Mouse (Mus musculus): ENCODE measurements around the gene Pex16. TPM values are rescaled to one million over a fixed set of nuclear protein-coding genes. Genes with fewer than 3 reads are reported as not detected.
A peak's percentile ranks its signal among the peaks of the same experiment; 100 is the strongest.

The Pex16 gene
- polyA plus RNA-seq, 1 experiment from 2014 or later: 42.0 TPM

GRCm38 (mm10) chr2:92364086-92364485, 10.4 kb upstream of the Pex16 start:
- Histone ChIP-seq H3K9ac (replicated peaks; ENCODE audit: low read depth, low read length) (no peak overlapping the region), H3K27ac (ENCODE audit: low read length) (no peak overlapping the region), H3K4me2 (ENCODE audit: low read length) (no peak overlapping the region), H3K4me1 (replicated peaks; ENCODE audit: control insufficient read depth, insufficient read depth, low read length) (peaks cover 10% of the 10 kb centered on the region; the same call in 1 of the 2 replicates), H3K4me3 (replicated peaks; ENCODE audit: low read length) (no peak overlapping the region), H3K9me3 (ENCODE audit: control insufficient read depth, low read length) (no peaks in the 10 kb centered on the region), H3K27me3 (replicated peaks; ENCODE audit: control insufficient read depth, insufficient read depth, low read length) (no peaks in the 10 kb centered on the region), H3K36me3 (ENCODE audit: control insufficient read depth, insufficient read depth) (peaks cover 8% of the 10 kb centered on the region; the same call in 1 of the 2 replicates)
- WGBS: 93% methylated on average over 4 of the region's 4 CpGs
- no peak for ATAC-seq

GRCm38 (mm10) chr2:92365568-92365967, 8.9 kb upstream of the Pex16 start:
- Histone ChIP-seq H3K4me3 (replicated peaks; ENCODE audit: low read length) (no peak overlapping the region), H3K9ac (replicated peaks; ENCODE audit: low read depth, low read length) (no peak overlapping the region), H3K4me1 (replicated peaks; ENCODE audit: control insufficient read depth, insufficient read depth, low read length) (peaks cover 9% of the 10 kb centered on the region), H3K4me2 (ENCODE audit: low read length) (no peak overlapping the region), H3K27me3 (replicated peaks; ENCODE audit: control insufficient read depth, insufficient read depth, low read length) (peaks cover 8% of the 10 kb centered on the region), H3K9me3 (ENCODE audit: control insufficient read depth, low read length) (no peaks in the 10 kb centered on the region), H3K36me3 (ENCODE audit: control insufficient read depth, insufficient read depth) (peaks cover 8% of the 10 kb centered on the region; the same call in 1 of the 2 replicates), H3K27ac (ENCODE audit: low read length) (no peak overlapping the region)
- ATAC-seq: no peak
- WGBS: 91% methylated on average over 10 of the region's 10 CpGs

GRCm38 (mm10) chr2:92367383-92368029, 7.0 kb upstream of the Pex16 start:
- Histone ChIP-seq H3K27me3 (replicated peaks; ENCODE audit: control insufficient read depth, insufficient read depth, low read length) (peaks cover 15% of the 10 kb centered on the region), H3K4me1 (replicated peaks; ENCODE audit: control insufficient read depth, insufficient read depth, low read length) (peaks cover 23% of the 10 kb centered on the region), H3K9me3 (ENCODE audit: control insufficient read depth, low read length) (no peaks in the 10 kb centered on the region), H3K36me3 (ENCODE audit: control insufficient read depth, insufficient read depth) (peaks cover 8% of the 10 kb centered on the region; the same call in 1 of the 2 replicates), H3K9ac (replicated peaks; ENCODE audit: low read depth, low read length) (no peak overlapping the region), H3K4me2 (ENCODE audit: low read length) (no peak overlapping the region), H3K4me3 (replicated peaks; ENCODE audit: low read length) (no peak overlapping the region), H3K27ac (ENCODE audit: low read length) (no peak overlapping the region)
- 46% methylated on average over 20 of the region's 20 CpGs for WGBS
- ATAC-seq: no peak

GRCm38 (mm10) chr2:92370375-92370774, 4.1 kb upstream of the Pex16 start:
- WGBS: 11% methylated on average over 19 of the region's 19 CpGs
- no peak for ATAC-seq
- peak overlapping the region; percentile 47 for H3K4me2 ChIP-seq (ENCODE audit: low read length)
- H3K27me3 ChIP-seq (replicated peaks; ENCODE audit: control insufficient read depth, insufficient read depth, low read length): peaks cover 15% of the 10 kb centered on the region
- H3K4me1 ChIP-seq (replicated peaks; ENCODE audit: control insufficient read depth, insufficient read depth, low read length): peaks cover 36% of the 10 kb centered on the region
- H3K4me3 ChIP-seq (replicated peaks; ENCODE audit: low read length): peak overlapping the region; percentile 25
- no peaks in the 10 kb centered on the region; the same call in 1 of the 2 replicates for H3K36me3 ChIP-seq (ENCODE audit: control insufficient read depth, insufficient read depth)
- H3K9ac ChIP-seq (replicated peaks; ENCODE audit: low read depth, low read length): peak overlapping the region; percentile 48
- no peaks in the 10 kb centered on the region for H3K9me3 ChIP-seq (ENCODE audit: control insufficient read depth, low read length)
- no peak overlapping the region for H3K27ac ChIP-seq (ENCODE audit: low read length)

GRCm38 (mm10) chr2:92370821-92371805, 3.4 kb upstream of the Pex16 start:
- no peak for ATAC-seq
- H3K4me3 ChIP-seq (replicated peaks; ENCODE audit: low read length): peak overlapping the region; percentile 25
- H3K27me3 ChIP-seq (replicated peaks; ENCODE audit: control insufficient read depth, insufficient read depth, low read length): peaks cover 15% of the 10 kb centered on the region
- H3K4me2 ChIP-seq (ENCODE audit: low read length): peak overlapping the region; percentile 47
- H3K9ac ChIP-seq (replicated peaks; ENCODE audit: low read depth, low read length): peak overlapping the region; percentile 48
- 2% methylated on average over 44 of the region's 45 CpGs for WGBS
- H3K36me3 ChIP-seq (ENCODE audit: control insufficient read depth, insufficient read depth): no peaks in the 10 kb centered on the region
- no peak overlapping the region for H3K27ac ChIP-seq (ENCODE audit: low read length)
- peaks cover 40% of the 10 kb centered on the region for H3K4me1 ChIP-seq (replicated peaks; ENCODE audit: control insufficient read depth, insufficient read depth, low read length)
- no peaks in the 10 kb centered on the region for H3K9me3 ChIP-seq (ENCODE audit: control insufficient read depth, low read length)

GRCm38 (mm10) chr2:92371971-92372690, 2.3 kb upstream of the Pex16 start:
- no peak overlapping the region for H3K4me2 ChIP-seq (ENCODE audit: low read length)
- H3K27ac ChIP-seq (ENCODE audit: low read length): no peak overlapping the region
- no peaks in the 10 kb centered on the region for H3K9me3 ChIP-seq (ENCODE audit: control insufficient read depth, low read length)
- ATAC-seq: no peak
- no peak overlapping the region for H3K4me3 ChIP-seq (replicated peaks; ENCODE audit: low read length)
- H3K4me1 ChIP-seq (replicated peaks; ENCODE audit: control insufficient read depth, insufficient read depth, low read length): peaks cover 44% of the 10 kb centered on the region
- H3K36me3 ChIP-seq (ENCODE audit: control insufficient read depth, insufficient read depth): no peaks in the 10 kb centered on the region
- no peak overlapping the region for H3K9ac ChIP-seq (replicated peaks; ENCODE audit: low read depth, low read length)
- peaks cover 15% of the 10 kb centered on the region for H3K27me3 ChIP-seq (replicated peaks; ENCODE audit: control insufficient read depth, insufficient read depth, low read length)
- 8% methylated on average over 10 of the region's 10 CpGs for WGBS

GRCm38 (mm10) chr2:92372767-92373436, 1.6 kb upstream of the Pex16 start:
- ATAC-seq: no peak
- Histone ChIP-seq H3K4me2 (ENCODE audit: low read length) (no peak overlapping the region), H3K4me1 (replicated peaks; ENCODE audit: control insufficient read depth, insufficient read depth, low read length) (peaks cover 44% of the 10 kb centered on the region), H3K9ac (replicated peaks; ENCODE audit: low read depth, low read length) (no peak overlapping the region), H3K36me3 (ENCODE audit: control insufficient read depth, insufficient read depth) (no peaks in the 10 kb centered on the region), H3K27me3 (replicated peaks; ENCODE audit: control insufficient read depth, insufficient read depth, low read length) (peaks cover 15% of the 10 kb centered on the region), H3K9me3 (ENCODE audit: control insufficient read depth, low read length) (no peaks in the 10 kb centered on the region), H3K4me3 (replicated peaks; ENCODE audit: low read length) (no peak overlapping the region), H3K27ac (ENCODE audit: low read length) (no peak overlapping the region)
- WGBS: 23% methylated on average over 9 of the region's 9 CpGs

- Histone ChIP-seq H3K4me3 (replicated peaks; ENCODE audit: low read length) (no peak overlapping the region), H3K27ac (ENCODE audit: low read length) (no peak overlapping the region), H3K9ac (replicated peaks; ENCODE audit: low read depth, low read length) (no peak overlapping the region), H3K9me3 (ENCODE audit: control insufficient read depth, low read length) (no peaks in the 10 kb centered on the region), H3K27me3 (replicated peaks; ENCODE audit: control insufficient read depth, insufficient read depth, low read length) (peaks cover 15% of the 10 kb centered on the region), H3K4me1 (replicated peaks; ENCODE audit: control insufficient read depth, insufficient read depth, low read length) (peaks cover 44% of the 10 kb centered on the region), H3K4me2 (ENCODE audit: low read length) (no peak overlapping the region), H3K36me3 (ENCODE audit: control insufficient read depth, insufficient read depth) (no peaks in the 10 kb centered on the region)
- 58% methylated on average over 11 of the region's 11 CpGs for WGBS
- no peak for ATAC-seq
These were observed 1.1 kb upstream of the Pex16 start for GRCm38 (mm10) chr2:92373437-92373813.
